Mouse (Mus musculus) lung, adult 2 months (tissue): ENCODE data around the gene Engase.

ENCODE experiments used
- CTCF ChIP-seq: fragments of 200-500 bp; IDR thresholded peaks from 2 replicates; pipeline ENCODE4 v1.5.1; 2011; ENCODE audit warnings: mild to moderate bottlenecking, low read length, control low read depth; ENCODE audit not compliant: insufficient read depth
- POLR2A ChIP-seq: fragments of 200-500 bp; IDR thresholded peaks from 2 replicates; pipeline ENCODE4 v1.6.1; 2011; ENCODE audit warnings: low read depth, mild to moderate bottlenecking, control low read depth, low read length, borderline replicate concordance; ENCODE audit errors: extremely low read depth

GRCm38 (mm10) chr11:118428944-118429709 is 47.5 kb upstream of the Engase start:
- TF ChIP-seq CTCF: no peak
- no peak for TF ChIP-seq POLR2A
